Mouse (Mus musculus): ENCODE measurements around the gene Itprid1. TPM values are rescaled to one million over a fixed set of nuclear protein-coding genes. Genes with fewer than 3 reads are reported as not detected.

The Itprid1 gene
- polyA plus RNA-seq, 1 experiment from 2014 or later = not detected

DNA sequence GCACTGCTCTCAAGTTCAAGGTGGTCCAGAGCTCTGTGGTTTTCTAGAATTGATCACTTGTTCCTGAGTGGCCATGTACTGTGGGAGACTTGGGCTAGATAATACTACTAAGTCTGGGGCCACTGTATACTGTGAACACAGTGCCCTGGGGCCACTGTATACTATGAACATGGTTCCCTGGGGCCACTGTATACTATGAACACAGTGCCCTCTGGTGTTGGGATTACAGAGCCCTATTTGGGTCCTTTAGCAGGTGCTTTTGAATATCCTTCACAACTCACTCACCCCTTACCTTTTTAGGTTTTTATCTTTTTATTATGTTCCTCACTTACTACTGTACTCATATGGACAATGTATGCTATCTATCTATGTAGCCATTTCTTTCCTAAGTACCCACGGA is 24.3 kb upstream of the Itprid1 start:
- H3K4me3 ChIP-seq = no peak overlapping the region
- no peak overlapping the region for H3K4me2 ChIP-seq
- no peak overlapping the region for H3K9ac ChIP-seq
- ATAC-seq = no peak
- H3K27me3 ChIP-seq (replicated peaks) = no peaks in the 10 kb centered on the region
- 41% methylated on average over 1 of the region's 1 CpGs for WGBS (ENCODE audit: insufficient replicate concordance)
- no peaks in the 10 kb centered on the region for H3K36me3 ChIP-seq
- no peak overlapping the region for H3K27ac ChIP-seq
- no peaks in the 10 kb centered on the region for H3K4me1 ChIP-seq
- no peaks in the 10 kb centered on the region for H3K9me3 ChIP-seq (replicated peaks)

DNA sequence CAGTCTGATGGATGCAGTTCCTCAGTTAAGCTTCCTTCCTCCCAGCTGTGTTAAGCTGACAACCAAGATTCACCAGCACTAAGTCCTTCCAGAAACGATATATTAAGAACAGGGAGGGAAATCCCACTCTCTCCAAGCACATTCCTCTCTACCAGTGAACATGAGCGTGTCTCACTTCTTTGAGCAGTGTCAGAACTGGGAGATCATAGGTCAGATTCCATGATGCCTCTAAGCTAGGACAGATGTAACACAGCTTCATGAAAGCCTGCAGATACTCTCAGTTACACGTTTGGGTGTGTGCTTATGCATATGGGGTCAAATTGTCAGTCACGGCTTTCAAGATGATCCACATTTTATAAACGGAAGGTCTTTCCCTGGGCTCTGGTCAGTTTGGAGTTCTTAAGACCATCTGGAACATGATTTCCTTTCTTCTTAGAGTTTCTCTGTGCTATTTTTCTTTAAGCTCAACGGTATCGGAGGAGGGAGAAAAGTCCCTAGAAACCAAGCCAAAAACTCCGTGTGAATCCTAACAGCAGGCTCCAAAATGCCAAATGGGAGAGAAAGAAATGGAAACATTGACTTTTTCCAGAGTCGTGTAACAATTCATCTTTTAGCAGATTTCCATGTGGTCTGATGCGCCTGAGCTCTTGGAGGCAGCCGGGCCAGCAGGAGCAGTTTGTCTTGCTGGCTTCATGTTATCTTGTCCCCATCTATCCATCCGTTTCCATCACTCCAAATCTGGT is 22.3 kb upstream of the Itprid1 start:
- H3K4me2 ChIP-seq = no peak overlapping the region
- H3K36me3 ChIP-seq = no peaks in the 10 kb centered on the region
- no peak for ATAC-seq
- H3K27me3 ChIP-seq (replicated peaks) = no peaks in the 10 kb centered on the region
- 56% methylated on average over 12 of the region's 12 CpGs for WGBS (ENCODE audit: insufficient replicate concordance)
- no peak overlapping the region for H3K9ac ChIP-seq
- H3K4me3 ChIP-seq = no peak overlapping the region
- no peaks in the 10 kb centered on the region for H3K9me3 ChIP-seq (replicated peaks)
- H3K27ac ChIP-seq = no peak overlapping the region
- H3K4me1 ChIP-seq = no peaks in the 10 kb centered on the region

DNA sequence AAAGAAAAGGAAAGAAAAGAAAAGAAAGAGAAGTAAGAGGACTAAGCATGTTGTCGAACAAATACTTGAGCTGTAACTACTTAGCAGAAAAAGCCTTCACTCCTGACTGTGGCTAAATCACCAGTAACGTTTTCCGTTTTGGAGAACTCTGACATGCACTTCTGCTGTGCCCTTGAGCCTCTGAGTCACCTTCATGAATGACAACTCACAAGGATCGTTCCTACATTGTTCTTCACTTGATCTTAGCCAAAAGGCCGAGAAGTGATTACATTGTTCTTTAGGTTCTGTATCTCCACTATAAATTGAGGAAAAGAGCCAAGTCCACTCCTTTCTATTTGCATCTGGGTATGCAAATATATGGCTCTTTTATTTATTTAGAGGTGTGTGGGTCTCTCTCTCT is 19.8 kb upstream of the Itprid1 start:
- 64% methylated on average over 5 of the region's 5 CpGs for WGBS (ENCODE audit: insufficient replicate concordance)
- Histone ChIP-seq H3K4me3 (no peak overlapping the region), H3K4me1 (no peaks in the 10 kb centered on the region), H3K9me3 (replicated peaks) (no peaks in the 10 kb centered on the region), H3K27ac (no peak overlapping the region), H3K4me2 (no peak overlapping the region), H3K36me3 (no peaks in the 10 kb centered on the region), H3K27me3 (replicated peaks) (no peaks in the 10 kb centered on the region), H3K9ac (no peak overlapping the region)
- ATAC-seq = no peak

DNA sequence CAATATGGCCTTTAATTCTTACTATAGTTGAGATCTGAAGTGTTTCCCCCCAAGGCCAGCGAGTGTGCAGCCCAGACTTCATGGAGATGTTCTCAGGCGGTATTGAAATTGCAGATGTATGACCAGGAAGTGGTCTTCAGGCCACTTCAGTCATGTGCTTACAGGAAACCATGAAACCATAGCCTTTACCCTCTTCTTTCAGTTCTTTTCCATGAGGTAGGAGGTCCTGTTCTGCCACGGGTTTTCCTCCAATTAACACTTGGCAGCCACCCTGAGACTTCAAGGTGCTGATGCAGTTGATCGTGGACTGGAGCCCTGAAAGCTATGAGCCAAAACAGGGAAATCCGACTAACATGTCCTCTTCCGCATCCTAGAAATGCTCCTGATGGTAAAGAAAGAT is 7.0 kb upstream of the Itprid1 start:
- Histone ChIP-seq H3K4me3 (no peak overlapping the region), H3K27ac (no peak overlapping the region), H3K27me3 (replicated peaks) (no peaks in the 10 kb centered on the region), H3K9me3 (replicated peaks) (no peaks in the 10 kb centered on the region), H3K4me1 (no peaks in the 10 kb centered on the region), H3K4me2 (no peak overlapping the region), H3K36me3 (no peaks in the 10 kb centered on the region), H3K9ac (no peak overlapping the region)
- ATAC-seq = no peak
- 56% methylated on average over 6 of the region's 6 CpGs for WGBS (ENCODE audit: insufficient replicate concordance)

DNA sequence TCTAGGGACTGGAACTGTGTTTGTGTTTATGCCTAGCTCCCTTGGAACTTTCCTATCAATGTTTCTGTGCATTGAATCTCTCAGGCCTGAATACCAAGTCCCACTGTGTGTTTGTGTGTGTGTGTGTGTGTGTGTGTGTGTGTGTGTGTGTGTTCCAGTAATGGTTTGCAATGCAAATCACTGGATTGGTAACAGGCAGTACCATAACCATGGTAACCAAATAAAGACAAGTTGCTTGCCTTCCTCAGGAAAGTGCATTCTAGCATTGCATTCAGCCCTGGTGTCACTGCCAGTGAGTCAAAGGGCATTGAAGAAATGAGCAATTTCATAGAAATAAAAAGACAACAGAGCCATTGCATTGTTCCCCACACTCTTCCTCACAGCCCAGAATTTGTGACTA is 15.9 kb downstream of the Itprid1 start:
- H3K27ac ChIP-seq = no peak overlapping the region
- no peak overlapping the region for H3K9ac ChIP-seq
- no peaks in the 10 kb centered on the region for H3K36me3 ChIP-seq
- ATAC-seq = no peak
- no peaks in the 10 kb centered on the region for H3K9me3 ChIP-seq (replicated peaks)
- no peak overlapping the region for H3K4me2 ChIP-seq
- H3K27me3 ChIP-seq (replicated peaks) = no peaks in the 10 kb centered on the region
- no peak overlapping the region for H3K4me3 ChIP-seq
- no peaks in the 10 kb centered on the region for H3K4me1 ChIP-seq

DNA sequence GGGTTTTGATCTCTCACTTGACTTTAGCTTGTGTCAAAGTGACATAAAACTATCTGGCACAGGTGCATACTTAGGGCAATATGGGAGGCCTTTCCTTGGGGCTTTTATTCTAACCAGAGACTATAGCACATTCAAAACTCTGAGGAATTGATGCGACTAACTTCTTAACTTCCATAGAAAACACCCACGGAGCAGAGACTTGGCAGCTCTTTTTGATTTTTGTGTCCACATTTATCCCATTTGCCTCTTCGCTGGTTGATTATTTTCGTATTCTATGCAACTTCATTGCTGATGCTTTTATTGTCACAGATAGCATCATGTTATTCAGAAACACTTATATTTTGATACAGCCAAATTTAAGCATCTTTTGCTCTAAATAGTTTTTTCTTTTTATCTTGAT is 19.4 kb downstream of the Itprid1 start:
- Histone ChIP-seq H3K4me3 (no peak overlapping the region), H3K4me2 (no peak overlapping the region), H3K4me1 (no peaks in the 10 kb centered on the region), H3K9me3 (replicated peaks) (no peaks in the 10 kb centered on the region), H3K9ac (no peak overlapping the region), H3K36me3 (no peaks in the 10 kb centered on the region), H3K27me3 (replicated peaks) (no peaks in the 10 kb centered on the region), H3K27ac (no peak overlapping the region)
- 74% methylated on average over 4 of the region's 4 CpGs for WGBS (ENCODE audit: insufficient replicate concordance)
- ATAC-seq = no peak

DNA sequence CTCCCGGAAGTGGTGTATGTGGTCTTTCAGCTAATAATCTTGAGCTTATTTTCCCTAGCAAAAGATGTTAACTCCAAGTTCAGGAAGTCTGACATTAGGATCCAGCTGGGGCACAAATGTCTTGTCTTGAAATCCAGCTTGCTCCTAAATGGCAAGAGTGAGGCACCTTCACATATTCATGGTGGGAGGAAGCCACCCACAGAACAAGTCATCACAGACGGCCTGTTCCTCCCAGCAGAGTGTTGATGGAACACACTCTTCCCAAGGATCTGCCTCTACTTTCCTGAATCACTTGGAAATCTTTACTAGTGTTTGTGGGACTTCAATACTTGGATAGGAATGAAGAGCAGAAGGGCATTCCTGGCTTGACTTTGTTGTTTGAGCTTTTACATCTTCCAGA is 28.5 kb downstream of the Itprid1 start:
- no peaks in the 10 kb centered on the region for H3K4me1 ChIP-seq
- no peaks in the 10 kb centered on the region for H3K36me3 ChIP-seq
- H3K9ac ChIP-seq = no peak overlapping the region
- H3K27ac ChIP-seq = no peak overlapping the region
- H3K4me2 ChIP-seq = no peak overlapping the region
- H3K9me3 ChIP-seq (replicated peaks) = no peaks in the 10 kb centered on the region
- 61% methylated on average over 2 of the region's 2 CpGs for WGBS (ENCODE audit: insufficient replicate concordance)
- ATAC-seq = no peak
- no peaks in the 10 kb centered on the region for H3K27me3 ChIP-seq (replicated peaks)
- H3K4me3 ChIP-seq = no peak overlapping the region

DNA sequence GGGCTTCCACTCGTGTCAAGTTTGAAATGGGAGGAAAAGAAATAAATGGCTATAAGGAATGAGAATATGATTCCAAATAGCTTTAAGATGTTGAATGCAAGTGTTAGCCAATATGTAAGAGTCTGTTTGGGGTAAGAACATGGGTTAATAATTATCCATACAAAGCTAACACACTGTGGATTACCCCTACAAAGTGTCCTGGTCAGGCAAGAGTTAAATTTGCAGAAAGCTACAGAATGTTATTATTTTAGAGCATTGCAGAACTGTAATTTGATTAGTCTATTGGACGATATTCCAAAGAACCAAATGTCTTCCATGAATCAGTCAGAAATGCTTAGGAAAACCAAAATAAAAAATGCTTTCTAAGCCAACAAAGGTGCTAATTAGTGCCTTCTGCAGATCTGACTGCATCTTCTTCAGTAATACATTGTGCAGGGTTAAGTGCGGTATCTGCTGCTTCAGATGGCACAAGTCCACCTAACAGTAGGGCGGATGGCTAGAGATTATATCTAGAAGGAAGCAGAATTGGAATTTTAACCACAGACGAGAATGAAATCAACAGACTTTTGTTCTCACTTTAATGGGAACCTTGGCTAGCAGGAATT is 42.8 kb downstream of the Itprid1 start:
- Histone ChIP-seq H3K27me3 (replicated peaks) (no peaks in the 10 kb centered on the region), H3K9ac (no peak overlapping the region), H3K4me2 (no peak overlapping the region), H3K4me3 (no peak overlapping the region), H3K36me3 (no peaks in the 10 kb centered on the region), H3K4me1 (no peaks in the 10 kb centered on the region), H3K27ac (no peak overlapping the region), H3K9me3 (replicated peaks) (no peaks in the 10 kb centered on the region)
- 53% methylated on average over 5 of the region's 5 CpGs for WGBS (ENCODE audit: insufficient replicate concordance)
- ATAC-seq = no peak

DNA sequence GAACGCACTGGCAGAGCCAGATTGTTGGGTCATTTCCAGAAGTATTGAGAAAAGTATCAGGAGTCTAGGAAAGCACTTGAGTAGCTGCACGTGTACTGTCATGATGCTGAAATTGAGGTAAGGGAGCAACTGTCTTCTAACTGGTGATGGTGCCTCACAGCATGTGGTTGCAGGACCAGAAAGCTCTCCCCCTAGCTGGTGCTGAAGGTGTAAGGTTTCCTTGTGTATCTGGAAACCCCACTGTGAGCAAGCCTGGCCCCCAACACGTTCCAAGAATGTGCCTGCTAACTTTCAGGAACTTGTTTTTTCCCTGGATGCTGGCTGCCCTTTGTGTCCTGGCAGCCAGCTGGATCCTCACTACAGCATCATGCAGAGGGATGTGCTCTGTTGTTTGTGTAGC is 44.2 kb downstream of the Itprid1 start:
- no peak overlapping the region for H3K9ac ChIP-seq
- H3K4me1 ChIP-seq = no peaks in the 10 kb centered on the region
- H3K27me3 ChIP-seq (replicated peaks) = no peaks in the 10 kb centered on the region
- no peak overlapping the region for H3K27ac ChIP-seq
- H3K36me3 ChIP-seq = no peaks in the 10 kb centered on the region
- 26% methylated on average over 3 of the region's 3 CpGs for WGBS (ENCODE audit: insufficient replicate concordance)
- H3K9me3 ChIP-seq (replicated peaks) = no peaks in the 10 kb centered on the region
- no peak for ATAC-seq
- no peak overlapping the region for H3K4me2 ChIP-seq
- no peak overlapping the region for H3K4me3 ChIP-seq

DNA sequence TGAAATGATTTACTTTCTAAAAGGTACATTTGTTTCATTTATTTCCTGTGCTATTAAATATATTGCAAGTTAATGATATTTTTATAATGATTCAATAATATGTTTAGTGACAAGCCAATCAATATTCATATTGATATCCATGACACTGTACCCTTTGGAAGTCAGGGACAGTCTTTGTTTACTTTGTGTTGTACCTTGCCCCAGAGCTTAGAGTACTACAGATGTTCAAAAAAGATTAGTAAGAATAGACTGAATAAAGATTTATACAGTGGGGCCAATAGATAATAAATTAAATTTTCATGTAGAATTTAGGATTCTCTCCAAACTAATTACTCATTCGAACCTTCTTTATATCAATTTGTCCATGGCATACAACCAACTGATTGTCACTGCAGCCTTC is 50.9 kb downstream of the Itprid1 start:
- Histone ChIP-seq H3K9me3 (replicated peaks) (no peaks in the 10 kb centered on the region), H3K9ac (no peak overlapping the region), H3K27me3 (replicated peaks) (no peaks in the 10 kb centered on the region), H3K4me1 (no peaks in the 10 kb centered on the region), H3K4me3 (no peak overlapping the region), H3K4me2 (no peak overlapping the region), H3K27ac (no peak overlapping the region), H3K36me3 (no peaks in the 10 kb centered on the region)
- no peak for ATAC-seq
- WGBS (ENCODE audit: insufficient replicate concordance) = 52% methylated on average over 1 of the region's 1 CpGs

DNA sequence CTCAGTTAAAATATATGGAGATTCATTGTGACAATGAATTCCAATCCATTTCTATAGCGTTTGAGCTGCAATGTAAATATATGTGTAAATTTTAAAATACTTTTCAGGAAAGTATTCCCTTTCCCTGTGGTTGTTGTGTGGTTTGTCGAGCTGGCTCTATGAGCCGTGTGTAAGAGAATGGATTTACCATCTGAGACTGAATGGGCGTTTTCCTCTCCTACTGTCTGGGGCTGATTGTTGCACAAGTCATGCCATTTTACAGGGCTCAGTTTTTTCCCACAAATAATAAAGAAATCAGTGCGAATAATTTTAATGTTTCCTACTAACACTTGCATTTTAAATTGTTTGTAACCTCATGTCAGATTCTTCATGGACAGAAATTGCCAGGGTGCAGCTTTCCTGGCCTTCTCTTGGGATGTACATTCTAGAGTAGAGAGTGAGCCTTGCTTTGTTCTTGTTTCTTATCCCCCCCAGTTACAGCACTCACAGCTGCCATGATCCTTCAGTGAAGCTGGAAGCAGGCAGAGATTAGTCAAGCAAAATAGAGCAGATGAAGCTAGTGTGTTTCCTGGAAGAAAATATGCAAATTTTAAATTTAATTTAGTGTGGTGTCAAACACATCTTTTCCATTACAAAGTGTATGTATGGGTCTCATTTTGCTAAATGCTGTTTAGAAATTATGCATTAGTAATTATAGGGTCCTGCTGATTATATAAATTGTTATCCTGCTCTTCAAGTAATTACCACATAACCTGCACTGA is 65.1 kb downstream of the Itprid1 start:
- H3K4me1 ChIP-seq = no peaks in the 10 kb centered on the region
- no peaks in the 10 kb centered on the region for H3K9me3 ChIP-seq (replicated peaks)
- H3K27ac ChIP-seq = no peak overlapping the region
- no peak overlapping the region for H3K4me2 ChIP-seq
- ATAC-seq = no peak
- no peak overlapping the region for H3K4me3 ChIP-seq
- no peaks in the 10 kb centered on the region for H3K36me3 ChIP-seq
- WGBS (ENCODE audit: insufficient replicate concordance) = 63% methylated on average over 5 of the region's 5 CpGs
- no peaks in the 10 kb centered on the region for H3K27me3 ChIP-seq (replicated peaks)
- H3K9ac ChIP-seq = no peak overlapping the region

DNA sequence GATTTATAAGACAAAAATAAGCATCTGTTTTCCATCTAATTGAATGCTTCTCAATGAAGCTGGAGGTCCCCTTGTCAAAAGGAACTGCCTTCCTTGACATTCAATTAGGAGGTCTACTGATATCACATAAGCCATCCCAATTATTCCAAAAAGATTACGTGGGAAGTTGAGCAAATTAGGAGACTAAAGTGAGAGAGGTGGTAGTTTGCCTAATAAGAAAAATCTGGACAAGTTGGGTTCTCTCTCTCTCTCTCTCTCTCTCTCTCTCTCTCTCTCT is 65.6 kb downstream of the Itprid1 start:
- no peak for ATAC-seq
- no peaks in the 10 kb centered on the region for H3K36me3 ChIP-seq
- whole genome bisulfite sequencing (ENCODE audit: insufficient replicate concordance) = 48% methylated on average over 1 of the region's 1 CpGs
- no peak overlapping the region for H3K27ac ChIP-seq
- no peak overlapping the region for H3K4me3 ChIP-seq
- no peak overlapping the region for H3K9ac ChIP-seq
- H3K4me2 ChIP-seq = no peak overlapping the region
- H3K9me3 ChIP-seq (replicated peaks) = no peaks in the 10 kb centered on the region
- no peaks in the 10 kb centered on the region for H3K27me3 ChIP-seq (replicated peaks)
- no peaks in the 10 kb centered on the region for H3K4me1 ChIP-seq

All from liver, embryonic 12.5 days (tissue).